Mouse (Mus musculus): ENCODE measurements around the gene Agr2. TPM values are rescaled to one million over a fixed set of nuclear protein-coding genes. Genes with fewer than 3 reads are reported as not detected.

Agr2 gene
- total RNA-seq, 2 experiments from 2014 or later, result not detected

Other genes starting within 250 kb of the Agr2 start
- gene Agr3, start 67.3 kb upstream of the Agr2 start, total RNA-seq (2021), result not detected
- gene Tspan13, start 49.6 kb downstream of the Agr2 start, total RNA-seq (2021), result 10 to 100 TPM; 73.1 TPM
- gene Ankmy2, start 164.2 kb downstream of the Agr2 start, total RNA-seq (2021), result 10 to 100 TPM; 16.9 to 20.5 TPM
- 100 to 1,000 TPM; 146 to 148 TPM for gene Bzw2, start 165.2 kb downstream of the Agr2 start, total RNA-seq (2021)